Mouse (Mus musculus) ovary, postnatal 10 days (tissue): ENCODE measurements around the gene Folr1.

Source experiments
- DNase-seq: peaks from one replicate; pipeline ENCODE4 v3.0.0; 2022; ENCODE audit warnings: low spot score

The Folr1 gene

DNA sequence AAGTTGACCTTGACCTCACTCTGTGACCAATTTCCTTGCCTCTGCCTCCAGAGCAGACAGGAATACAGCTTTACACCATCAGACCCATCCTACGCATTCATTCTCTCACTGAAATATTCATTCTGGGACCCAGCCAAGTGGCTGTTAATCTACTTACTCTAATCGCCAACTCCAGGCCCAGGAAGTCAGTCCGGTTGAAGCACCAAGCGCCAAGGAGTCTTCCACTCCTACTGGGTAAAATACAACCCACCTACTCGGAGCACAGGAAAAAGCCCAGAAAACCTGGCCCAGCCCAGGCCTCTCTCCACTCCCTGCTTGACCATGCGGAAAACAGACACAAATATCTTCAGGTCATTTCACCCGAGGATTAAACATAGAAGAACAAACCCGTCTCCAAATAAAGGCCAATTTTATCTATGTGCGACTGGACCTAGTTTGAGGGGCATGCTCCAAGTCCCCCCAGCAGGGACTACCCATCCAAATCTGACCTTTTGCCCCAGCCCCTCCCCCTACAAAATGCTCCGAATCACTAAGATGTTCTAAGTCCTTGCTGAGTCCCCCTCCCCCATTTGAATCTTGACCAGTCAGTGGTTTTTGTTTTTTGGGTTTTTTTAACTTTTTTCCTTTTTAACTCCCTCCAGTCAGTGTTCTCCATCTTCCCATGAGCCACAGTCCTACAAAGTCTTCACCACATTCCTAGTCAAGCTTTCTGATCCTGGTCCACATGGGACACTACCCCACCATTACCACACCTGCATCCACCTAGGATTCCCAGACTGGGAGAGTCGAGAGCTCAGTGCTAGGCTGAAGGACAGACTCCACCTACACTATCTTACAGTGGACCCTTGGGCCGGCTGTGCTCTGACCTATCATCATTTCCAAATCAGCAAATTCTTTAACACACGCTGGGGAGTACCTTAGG is 2.1 kb downstream of the Folr1 start:
- no peak for DNase-seq

DNA sequence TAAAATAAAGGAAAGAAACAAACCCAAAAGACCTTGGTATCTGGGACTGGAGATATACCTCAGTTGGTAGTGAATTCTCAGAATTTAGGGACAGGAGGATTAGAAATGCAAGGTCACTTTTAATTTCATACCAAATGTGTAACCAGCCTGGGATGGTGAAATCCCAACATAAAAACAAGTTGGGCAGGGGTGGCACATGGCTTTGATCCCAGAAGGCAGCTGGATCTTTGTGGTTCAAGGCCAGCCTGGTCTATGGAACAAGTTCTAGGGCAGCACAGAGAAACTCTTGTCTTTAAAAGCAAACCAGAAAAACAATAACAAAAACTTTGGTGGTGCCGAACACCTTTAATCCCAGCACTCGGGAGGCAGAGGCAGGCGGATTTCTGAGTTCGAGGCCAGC is 3.1 kb downstream of the Folr1 start:
- DNase-seq: no peak

DNA sequence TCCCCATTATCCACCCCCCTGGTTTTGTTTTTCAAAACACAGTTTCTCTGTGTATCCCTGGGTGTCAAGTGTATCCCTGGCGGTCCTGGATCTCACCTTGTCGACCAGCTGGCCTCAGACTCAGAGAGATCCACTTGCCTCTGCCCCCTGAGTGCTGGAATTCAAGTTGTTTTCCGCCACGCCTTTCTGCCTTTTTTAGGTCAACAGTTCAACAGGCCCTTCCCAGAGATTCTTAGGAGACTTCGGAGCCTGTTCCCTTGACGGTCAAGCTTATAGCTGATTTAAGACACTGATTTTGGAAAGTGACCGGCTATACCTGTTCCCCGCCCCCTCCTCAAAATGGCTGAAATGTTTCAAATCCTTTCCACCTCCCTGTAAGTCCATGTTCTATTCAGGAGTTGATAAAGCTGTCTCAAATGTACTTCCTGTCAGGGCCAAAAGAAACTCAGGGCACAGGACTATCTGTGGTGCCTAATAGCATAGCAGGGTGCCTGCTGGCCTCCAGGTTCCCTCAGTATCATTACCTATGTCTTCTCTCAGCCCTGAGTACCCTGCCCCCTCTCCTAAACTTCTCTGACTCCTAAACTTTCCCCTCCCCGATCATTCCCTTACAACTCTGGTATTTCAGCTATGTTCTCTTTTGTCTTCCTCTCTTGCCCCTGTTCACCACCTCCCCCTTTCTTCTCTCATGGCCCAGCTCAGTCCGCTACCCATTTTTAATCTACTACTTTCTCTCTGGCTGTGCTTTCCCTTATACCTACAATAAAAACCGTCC is 3.9 kb downstream of the Folr1 start:
- DNase-seq: no peak

DNA sequence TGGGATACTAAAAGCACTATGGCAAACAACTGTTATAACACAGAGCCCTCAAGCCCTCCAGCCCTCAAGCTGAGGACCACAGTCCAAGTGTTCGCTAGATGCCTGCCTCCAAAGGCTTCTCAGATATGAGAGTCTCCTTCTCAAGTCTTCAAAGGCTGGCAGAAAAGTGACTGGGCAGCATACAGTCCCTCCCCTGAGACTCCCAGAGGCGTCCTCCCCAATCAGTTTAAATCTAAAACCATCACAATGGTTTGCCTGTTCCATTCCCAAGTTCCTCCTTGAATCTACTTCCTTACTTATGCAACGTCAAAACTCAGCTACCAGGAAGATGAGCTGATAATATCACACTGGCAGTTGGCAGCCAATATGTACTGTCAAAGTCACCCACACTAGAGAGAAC is 7.2 kb downstream of the Folr1 start, which contains the start of gene Anapc15:
TSS of gene Anapc15 (plus strand) at position 301 of the 400 bp plus-strand sequence.
- DNase-seq: no peak

DNA sequence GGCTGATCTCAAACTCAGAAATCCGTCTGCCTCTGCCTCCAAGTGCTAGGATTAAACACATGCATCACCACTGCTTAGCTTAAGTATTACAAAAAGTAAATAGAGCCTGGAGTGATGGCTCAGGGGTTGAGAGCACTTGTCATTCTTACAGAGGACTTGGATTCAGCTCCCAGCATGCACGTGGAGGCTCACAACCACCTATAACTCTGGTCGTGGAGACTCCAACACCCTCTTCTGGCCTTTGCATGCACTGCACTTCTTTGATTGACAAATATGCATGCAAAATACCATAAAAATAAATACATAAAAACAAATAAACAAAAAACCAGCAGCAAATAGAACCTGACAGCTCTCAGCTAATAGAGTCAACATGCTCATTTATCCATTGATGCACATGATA is 8.3 kb downstream of the Folr1 start:
- DNase-seq: no peak

DNA sequence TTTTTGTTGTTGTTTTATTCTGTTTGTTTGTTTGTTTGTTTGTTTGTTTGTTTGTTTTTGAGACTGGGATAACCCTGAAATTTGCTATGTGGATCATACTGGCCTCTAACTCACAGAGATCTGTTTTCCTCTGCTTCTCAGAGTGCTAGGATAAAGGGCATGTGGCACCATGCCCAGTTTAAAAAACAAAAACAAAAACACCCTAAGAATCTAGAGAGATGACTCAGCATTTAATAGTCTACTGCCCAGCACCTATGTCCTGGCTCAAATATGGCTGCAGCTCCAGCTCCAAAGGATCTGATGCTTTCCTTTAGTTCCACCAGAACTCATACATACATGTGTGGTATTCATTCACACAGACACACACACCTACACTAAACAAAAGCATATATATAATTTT is 9.6 kb downstream of the Folr1 start:
- DNase-seq: no peak

DNA sequence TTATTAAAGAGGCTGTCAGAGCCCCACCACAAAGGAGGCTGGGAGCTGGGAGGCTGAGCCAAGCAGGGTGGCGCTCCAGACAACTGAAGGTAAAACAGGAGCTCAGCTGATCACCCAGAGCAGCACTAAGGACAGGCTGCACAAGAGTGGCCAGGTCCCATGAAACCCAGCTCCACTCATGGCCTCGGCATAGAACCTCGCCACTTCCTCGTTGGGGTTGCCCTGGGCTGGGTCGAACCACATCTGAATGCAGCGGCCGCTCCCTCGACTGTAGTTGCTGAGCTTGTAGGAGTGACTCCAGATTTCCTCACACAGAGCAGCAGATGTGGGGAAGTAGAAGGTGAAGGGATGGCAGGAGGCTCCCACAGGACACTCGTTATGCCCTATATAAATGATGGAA is 12.2 kb downstream of the Folr1 start:
- no peak for DNase-seq

DNA sequence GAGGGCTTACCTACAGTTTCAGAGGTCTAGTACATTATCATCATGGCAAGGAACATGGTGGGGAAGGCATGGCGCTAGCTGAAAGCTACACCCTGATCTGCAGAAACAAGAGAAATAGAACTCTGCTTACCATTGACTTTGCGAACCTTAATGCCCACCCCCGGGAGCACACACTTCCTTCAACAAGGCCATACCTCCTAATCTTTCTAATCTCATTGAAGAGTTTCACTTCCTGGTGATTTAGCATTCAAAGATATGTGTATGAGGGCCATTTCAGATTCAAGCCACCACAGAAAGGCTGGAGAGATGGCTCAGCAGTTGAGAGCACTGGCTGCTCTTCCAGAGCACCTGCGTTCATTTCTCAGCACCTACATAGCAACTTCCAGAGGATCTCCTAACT is 13.5 kb downstream of the Folr1 start, which contains the start of gene Folr2:
TSS of gene Folr2 (minus strand) at position 101 of the 400 bp plus-strand sequence.
- DNase-seq: no peak

DNA sequence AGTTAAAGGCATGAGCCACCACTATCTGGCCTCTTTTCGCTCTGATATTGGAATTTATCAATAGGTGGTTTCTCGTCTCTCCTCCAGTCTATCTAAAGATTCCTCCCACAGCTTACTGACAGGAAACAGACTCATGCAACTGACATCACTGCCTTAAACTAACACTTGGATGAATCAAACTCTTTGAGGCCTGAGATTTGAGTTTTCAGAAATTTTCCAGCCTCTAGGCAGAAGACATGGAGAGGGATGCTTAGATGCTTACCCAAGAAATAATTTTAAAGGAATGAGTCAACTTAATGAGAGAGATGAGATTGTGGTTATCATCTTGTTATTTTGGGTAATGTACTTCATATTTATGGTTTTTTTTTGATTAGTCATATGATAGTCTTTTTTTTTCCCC is 16.8 kb downstream of the Folr1 start:
- DNase-seq: no peak

DNA sequence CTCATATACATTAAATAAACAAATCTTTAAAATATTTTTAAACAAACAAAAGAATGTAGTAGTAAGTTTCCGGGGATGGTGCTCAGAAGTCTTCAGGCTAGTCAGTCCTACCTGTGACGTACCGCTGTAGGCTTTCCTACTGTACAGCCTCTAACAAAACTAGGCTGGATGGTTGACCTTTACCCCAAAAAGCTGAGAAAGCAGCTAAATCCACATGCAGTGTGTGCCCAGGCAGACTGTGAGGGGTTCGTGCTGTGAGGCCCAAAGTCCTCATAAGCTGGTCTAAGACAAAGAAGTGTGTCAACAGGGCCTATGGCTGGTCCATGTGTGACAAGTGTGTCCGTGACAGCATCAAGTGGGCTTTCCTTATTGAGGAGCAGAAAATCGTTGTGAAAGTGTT is 17.7 kb downstream of the Folr1 start:
- DNase-seq: no peak

DNA sequence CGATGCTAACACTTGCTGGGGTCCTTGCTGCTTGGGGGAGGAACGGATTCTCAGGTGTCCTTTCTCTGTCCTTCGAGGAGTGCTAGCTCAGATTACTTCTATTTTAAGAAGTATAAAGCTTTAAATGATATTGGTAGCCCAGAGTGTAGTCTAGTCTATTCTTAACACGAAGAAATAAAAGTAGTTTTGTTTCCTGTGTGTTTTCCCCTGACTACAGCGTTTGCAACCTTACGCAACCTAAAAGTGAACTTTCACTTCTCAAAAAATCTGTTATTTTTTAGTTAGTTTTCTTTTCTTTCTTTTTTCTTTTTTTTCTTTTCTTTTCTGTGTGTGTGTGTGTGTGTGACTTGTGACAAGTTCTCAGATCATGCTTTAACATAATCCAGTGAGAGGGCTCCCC is 18.9 kb downstream of the Folr1 start:
- no peak for DNase-seq

DNA sequence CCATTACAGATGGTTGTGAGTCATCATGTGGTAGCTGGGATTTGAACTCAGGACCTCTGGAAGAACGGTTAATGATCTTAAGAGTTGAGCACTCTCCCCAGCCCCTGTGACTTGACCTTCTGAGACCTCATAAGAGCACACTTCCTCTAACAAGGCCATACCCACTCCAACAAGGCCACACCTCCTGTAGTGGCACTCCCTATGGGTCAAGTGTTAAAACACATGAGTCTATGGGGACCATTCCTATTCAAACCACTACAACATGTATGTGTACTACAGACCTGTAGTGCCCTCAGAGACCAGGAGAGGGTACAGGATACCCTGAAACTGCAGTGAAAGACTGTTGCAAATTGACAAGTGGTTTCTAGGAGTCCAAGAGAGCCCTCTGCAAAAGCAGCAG is 22.7 kb downstream of the Folr1 start:
- no peak for DNase-seq

DNA sequence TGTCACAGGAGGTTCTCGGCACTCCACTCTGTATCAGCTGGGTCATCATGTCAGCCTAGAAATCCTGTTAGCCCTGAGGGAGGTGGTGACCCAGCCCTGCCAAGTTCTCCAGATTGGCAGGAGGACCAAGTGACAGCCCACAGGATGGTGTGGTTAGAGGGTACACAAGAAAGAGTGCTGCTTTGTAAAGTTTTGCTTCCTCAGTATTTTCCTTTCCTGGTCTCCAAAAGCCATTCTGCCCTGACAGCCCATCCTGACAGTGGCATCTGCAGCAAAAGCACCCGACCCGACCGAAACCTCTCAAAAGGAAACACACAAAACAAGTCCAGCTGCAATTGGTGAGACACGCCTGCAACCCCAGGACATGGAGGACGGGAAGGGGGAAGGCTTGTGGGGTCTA is 26.4 kb downstream of the Folr1 start:
- no peak for DNase-seq

DNA sequence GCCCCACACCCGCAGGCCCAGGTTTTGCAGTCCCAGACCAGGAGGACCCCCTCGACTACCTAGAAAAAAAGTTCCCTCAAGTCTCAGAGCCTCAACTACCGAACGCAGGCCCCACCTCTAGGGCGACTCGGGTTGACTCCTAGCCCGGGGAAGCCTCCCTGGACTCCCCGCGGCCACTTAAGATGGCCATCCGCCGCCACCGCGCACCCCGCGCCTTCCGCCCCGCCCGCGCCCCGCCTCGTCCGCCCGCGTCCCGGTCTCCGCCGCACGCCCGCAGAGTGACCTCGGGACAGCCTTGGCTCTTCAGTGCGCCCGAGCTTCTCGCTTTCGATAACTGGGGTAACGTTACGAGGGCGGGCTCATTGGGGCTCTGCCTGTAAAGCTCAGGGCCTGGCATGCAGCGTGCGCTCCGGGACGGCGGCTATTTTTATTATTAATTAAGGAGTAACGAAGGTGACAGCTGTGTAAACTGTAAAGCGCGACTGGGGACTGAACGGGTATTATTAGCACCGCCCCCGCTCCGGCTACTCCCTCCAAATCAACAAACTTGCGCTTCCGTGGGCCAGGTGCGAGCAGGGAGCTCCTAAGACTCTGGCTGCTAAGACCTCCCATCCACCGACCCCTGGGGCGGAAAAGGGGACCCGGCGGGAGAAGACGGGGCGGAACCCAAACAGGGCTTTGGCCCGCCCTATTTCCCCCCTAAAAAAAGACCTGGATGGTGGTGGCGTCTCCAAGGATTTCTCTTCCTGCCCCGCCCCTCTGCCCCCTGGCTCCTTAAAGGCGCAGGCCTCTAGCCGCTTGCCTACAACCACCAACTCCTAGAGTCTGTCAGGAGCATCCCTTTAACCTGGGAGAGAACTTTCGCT is 32.7 kb downstream of the Folr1 start, which contains the start of gene Inppl1:
TSS of gene Inppl1 (minus strand) at position 624 of the 866 bp plus-strand sequence.
- DNase-seq: peak; percentile 66

DNA sequence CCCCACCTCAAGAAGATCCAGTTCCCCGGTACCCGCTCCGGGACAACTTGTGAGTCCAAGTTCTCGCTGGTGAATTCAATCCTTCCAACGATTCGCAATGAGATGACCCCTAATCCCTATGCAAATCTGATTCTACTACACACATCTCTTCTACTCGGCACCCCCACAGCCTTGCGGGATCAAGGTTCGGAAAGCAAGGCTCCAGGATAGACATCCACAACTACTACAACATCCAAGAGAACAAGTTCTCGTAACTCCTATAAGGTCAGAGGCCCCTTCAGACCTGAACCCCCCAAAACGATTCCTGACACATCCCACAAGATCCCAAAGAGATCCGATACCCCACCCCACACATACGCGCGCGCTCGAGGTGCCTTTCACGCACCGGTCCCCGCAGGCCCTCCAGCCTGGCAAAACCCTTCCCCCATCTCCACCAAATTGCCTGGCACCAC is 33.4 kb downstream of the Folr1 start:
- DNase-seq: no peak

DNA sequence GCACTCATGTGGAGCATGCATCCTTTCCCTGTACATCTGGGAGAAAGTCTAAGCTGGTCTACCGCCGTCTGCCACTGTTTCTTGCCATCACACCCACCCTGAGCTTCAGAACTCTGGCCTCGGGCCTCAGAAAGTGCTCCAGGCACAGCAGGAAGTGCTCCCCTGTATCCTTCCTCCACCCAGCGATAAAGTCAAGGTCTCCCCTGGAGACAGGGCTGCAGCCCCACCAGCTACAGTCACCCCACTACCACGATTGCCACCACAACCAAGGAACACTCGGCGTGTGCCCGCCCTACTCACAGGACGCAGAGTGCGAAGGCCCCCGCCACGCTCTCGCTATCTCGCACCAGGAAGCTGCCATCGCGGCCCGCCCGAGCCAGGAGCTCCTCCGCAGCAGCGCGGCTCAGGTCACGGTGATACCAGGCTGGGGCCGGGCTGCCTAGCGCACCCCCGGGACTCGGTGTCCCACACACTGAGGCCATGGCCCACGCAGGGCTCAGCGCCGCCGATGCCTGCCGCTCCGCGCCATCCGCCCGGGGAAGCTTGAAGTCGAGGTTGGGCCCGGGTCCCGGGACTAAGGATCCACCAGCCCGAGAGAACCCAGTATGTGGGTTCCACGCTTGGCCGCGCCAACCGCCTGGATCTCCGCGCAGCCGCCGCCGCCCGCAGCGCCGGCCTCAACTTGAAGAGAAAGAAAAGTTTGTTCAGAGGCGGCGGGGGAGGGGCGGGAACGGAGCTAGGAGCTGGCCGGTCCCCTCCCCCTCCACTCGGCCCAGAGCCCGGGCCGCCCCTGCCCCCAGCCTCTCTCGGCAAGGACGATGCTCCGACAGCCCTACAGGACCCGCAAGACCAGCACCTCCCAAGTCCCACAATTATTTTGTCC is 34.1 kb downstream of the Folr1 start:
- DNase-seq: peak; percentile 48

DNA sequence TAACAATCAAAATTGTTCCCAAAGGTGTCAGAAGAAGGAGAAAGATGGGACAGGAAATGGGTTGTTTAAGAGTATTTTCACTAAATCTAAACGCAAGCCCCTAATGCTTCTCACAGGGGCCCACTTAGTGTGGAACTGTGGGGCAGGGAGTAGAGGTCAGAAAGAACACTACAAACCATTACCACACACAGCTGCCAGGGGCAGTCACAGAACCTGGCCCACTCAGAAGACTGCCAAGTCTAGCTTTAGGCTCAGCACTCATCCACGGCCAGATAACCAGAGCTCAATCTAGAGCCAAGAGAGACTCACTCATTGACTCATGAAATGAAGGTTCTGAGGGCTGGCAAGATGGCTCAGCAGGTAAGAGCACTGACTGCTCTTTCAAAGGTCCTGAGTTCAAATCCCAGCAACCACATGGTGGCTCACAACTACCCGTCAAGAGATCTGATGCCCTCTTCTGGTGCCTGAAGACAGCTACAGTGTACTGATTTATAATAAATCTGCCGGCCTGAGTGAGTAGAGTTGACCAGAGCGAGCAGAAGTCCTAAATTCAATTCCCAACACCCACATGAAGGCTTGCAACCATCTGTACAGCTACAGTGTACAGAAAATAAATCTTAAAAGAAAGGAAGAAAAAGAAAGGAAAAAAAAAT is 35.0 kb downstream of the Folr1 start:
- no peak for DNase-seq

DNA sequence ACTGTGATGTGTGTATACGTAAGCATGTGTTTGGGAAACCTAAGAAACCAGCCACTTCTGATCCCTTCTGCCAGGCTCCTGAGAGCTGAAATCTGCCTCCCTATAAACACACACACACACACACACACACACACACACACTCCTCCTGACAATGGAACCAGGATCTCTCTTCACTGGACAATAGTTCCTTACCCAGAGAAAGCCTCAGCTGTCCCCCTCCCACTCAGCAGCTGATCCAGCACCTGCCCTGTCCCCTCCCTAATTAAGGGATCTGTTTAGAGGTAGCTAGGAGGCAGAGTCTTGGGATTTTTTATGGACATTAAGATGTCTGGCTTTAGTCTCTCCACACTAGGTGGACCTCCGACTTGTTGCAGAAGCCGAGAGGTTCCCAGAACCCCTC is 35.7 kb downstream of the Folr1 start:
- DNase-seq: no peak

DNA sequence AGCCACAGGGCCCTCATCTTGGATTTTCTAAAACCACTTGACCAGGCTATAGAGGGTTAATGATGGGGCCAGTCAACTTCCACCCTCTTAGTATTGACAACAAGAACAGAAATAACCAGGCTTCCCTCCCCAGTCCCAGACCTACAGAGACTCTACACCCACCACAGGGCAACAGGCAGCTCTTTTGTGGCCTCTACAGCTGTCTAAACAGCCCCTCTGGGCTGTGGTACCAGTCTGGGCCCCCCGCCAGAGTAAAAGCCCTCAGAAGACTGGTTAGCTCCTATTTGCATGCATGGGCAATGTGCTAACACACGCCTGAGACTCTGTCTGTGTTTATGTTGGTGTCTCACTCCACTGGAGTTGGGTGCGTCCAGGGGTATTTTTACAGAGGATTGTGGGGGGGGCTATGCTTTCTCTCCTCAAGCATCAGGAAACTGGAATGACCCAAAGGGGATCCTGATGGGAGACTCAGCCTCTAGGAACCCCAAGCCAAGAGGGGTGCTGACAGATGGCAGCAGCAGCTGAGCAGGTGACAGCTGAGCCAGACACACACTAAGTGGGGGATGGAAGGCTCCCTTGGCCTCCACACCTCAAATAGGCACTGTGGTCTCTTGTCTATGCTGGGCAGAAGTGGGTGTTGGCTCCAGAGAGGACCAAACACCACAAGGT is 36.5 kb downstream of the Folr1 start:
- no peak for DNase-seq

DNA sequence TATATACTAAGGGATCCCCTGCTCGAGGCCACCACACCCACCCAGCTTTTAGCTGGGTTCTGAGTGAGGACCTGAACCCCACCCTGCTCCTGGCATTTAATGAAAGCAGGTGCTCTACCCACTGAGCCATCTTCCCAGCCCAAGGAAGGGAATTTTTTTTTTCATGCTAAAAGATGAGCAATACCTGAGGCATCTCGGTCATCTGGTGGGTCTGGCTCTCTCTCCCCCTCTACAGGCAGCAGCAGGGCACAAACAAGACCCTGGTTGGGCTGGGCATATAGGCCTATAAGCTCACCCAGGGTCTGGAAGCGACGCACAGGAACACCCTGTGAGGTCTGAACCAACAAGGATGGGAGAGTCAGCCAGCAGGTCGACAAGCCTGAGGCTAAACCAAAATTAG is 37.2 kb downstream of the Folr1 start:
- no peak for DNase-seq
